Mouse (Mus musculus) lung, adult 2 months (tissue): ENCODE measurements around the gene Capn15. TPM values are rescaled to one million over a fixed set of nuclear protein-coding genes. Genes with fewer than 3 reads are reported as not detected.

ENCODE experiments used
- DNase-seq: peaks from one replicate; pipeline ENCODE4 v3.0.0; 2022
- H3K4me1 ChIP-seq: fragments of 200-500 bp; 2 replicates; pipeline ENCODE4 v1.6.1; 2011; ENCODE audit warnings: low read length; ENCODE audit not compliant: control insufficient read depth, insufficient read depth
- H3K4me3 ChIP-seq: fragments of 200-500 bp; replicated peaks from 2 replicates; pipeline ENCODE3; 2011; ENCODE audit warnings: low read depth, mild to moderate bottlenecking, control low read depth, low read length; ENCODE audit errors: extremely low read depth
- CTCF ChIP-seq: fragments of 200-500 bp; IDR thresholded peaks from 2 replicates; pipeline ENCODE4 v1.5.1; 2011; ENCODE audit warnings: mild to moderate bottlenecking, low read length, control low read depth; ENCODE audit not compliant: insufficient read depth
- POLR2A ChIP-seq: fragments of 200-500 bp; IDR thresholded peaks from 2 replicates; pipeline ENCODE4 v1.6.1; 2011; ENCODE audit warnings: low read depth, mild to moderate bottlenecking, control low read depth, low read length, borderline replicate concordance; ENCODE audit errors: extremely low read depth
- WGBS: fragments of 180-500 bp; shearing (Covaris S2); methylation state at CpG from one replicate; pipeline ENCODE4 v1.1.7; 2018; 5-methylcytosine and 5-hydroxymethylcytosine counted together
- polyA plus RNA-seq: library from polyadenylated mRNA; depleted of rRNA; stranded (reverse); fragments of >200 nt; gene quantifications from 2 replicates; pipeline ENCODE4 v1.2.3, GENCODE M21; 2012

The Capn15 gene
- polyA plus RNA-seq, 1 experiment = 49.7 TPM

- Histone ChIP-seq H3K4me3 (no peak overlapping the region), H3K4me1 (no peaks in the 10 kb centered on the region)
- TF ChIP-seq CTCF (no peak), POLR2A (no peak)
- 54% methylated on average over 10 of the region's 10 CpGs for WGBS
- no peak for DNase-seq
Observed at GRCm38 (mm10) chr17:26005731-26006450, 20.3 kb upstream of the Capn15 start.

- 93% methylated on average over 15 of the region's 15 CpGs for WGBS
- Histone ChIP-seq H3K4me3 (no peak overlapping the region), H3K4me1 (no peaks in the 10 kb centered on the region)
- DNase-seq = no peak
- TF ChIP-seq CTCF (no peak), POLR2A (no peak)
Observed at GRCm38 (mm10) chr17:26004711-26005110, 19.1 kb upstream of the Capn15 start.

- DNase-seq = no peak
- no peaks in the 10 kb centered on the region for H3K4me1 ChIP-seq
- 93% methylated on average over 2 of the region's 2 CpGs for WGBS
- H3K4me3 ChIP-seq = no peak overlapping the region
- no peak for TF ChIP-seq POLR2A
- no peak for TF ChIP-seq CTCF
Observed at GRCm38 (mm10) chr17:26003864-26004263, 18.3 kb upstream of the Capn15 start.

GRCm38 (mm10) chr17:25998425-25998824 is 12.8 kb upstream of the Capn15 start:
- Histone ChIP-seq H3K4me1 (no peaks in the 10 kb centered on the region), H3K4me3 (no peak overlapping the region)
- DNase-seq = no peak
- TF ChIP-seq POLR2A = no peak
- TF ChIP-seq CTCF = no peak
- 89% methylated on average over 11 of the region's 11 CpGs for WGBS

- WGBS = 85% methylated on average over 3 of the region's 3 CpGs
- TF ChIP-seq POLR2A = no peak
- Histone ChIP-seq H3K4me3 (no peak overlapping the region), H3K4me1 (no peaks in the 10 kb centered on the region)
- DNase-seq = no peak
Observed at GRCm38 (mm10) chr17:25993489-25993888, 7.9 kb upstream of the Capn15 start.

- WGBS = 94% methylated on average over 4 of the region's 4 CpGs
- DNase-seq = no peak
- Histone ChIP-seq H3K4me1 (no peaks in the 10 kb centered on the region), H3K4me3 (no peak overlapping the region)
- TF ChIP-seq CTCF = no peak
- TF ChIP-seq POLR2A = no peak
Observed at GRCm38 (mm10) chr17:25992274-25992673, 6.7 kb upstream of the Capn15 start.

GRCm38 (mm10) chr17:25990331-25990730 is 4.7 kb upstream of the Capn15 start:
- Histone ChIP-seq H3K4me3 (no peak overlapping the region), H3K4me1 (no peaks in the 10 kb centered on the region)
- WGBS = 80% methylated on average over 5 of the region's 5 CpGs
- DNase-seq = no peak
- TF ChIP-seq POLR2A (no peak), CTCF (no peak)

- no peak for DNase-seq
- WGBS = 8% methylated on average over 17 of the region's 17 CpGs
- no peak for TF ChIP-seq POLR2A
- no peak for TF ChIP-seq CTCF
- Histone ChIP-seq H3K4me3 (peak overlapping the region; percentile 71), H3K4me1 (peaks cover 10% of the 10 kb centered on the region)
Observed at GRCm38 (mm10) chr17:25984556-25985305, 865 bp downstream of the Capn15 start.

- TF ChIP-seq CTCF (no peak), POLR2A (no peak)
- DNase-seq = no peak
- Histone ChIP-seq H3K4me1 (peaks cover 10% of the 10 kb centered on the region), H3K4me3 (no peak overlapping the region)
- 97% methylated on average over 1 of the region's 1 CpGs for WGBS
Observed at GRCm38 (mm10) chr17:25984066-25984465, 1.5 kb downstream of the Capn15 start.

GRCm38 (mm10) chr17:25982913-25983312 is 2.7 kb downstream of the Capn15 start:
- no peak for DNase-seq
- TF ChIP-seq POLR2A = no peak
- Histone ChIP-seq H3K4me3 (no peak overlapping the region), H3K4me1 (peaks cover 10% of the 10 kb centered on the region)
- 82% methylated on average over 3 of the region's 3 CpGs for WGBS

- no peak for TF ChIP-seq POLR2A
- no peak for TF ChIP-seq CTCF
- no peak overlapping the region for H3K4me3 ChIP-seq
- DNase-seq = no peak
- H3K4me1 ChIP-seq = peaks cover 10% of the 10 kb centered on the region
- WGBS = 60% methylated on average over 5 of the region's 5 CpGs
Observed at GRCm38 (mm10) chr17:25980854-25981253, 4.7 kb downstream of the Capn15 start.
